Mouse (Mus musculus) heart, postnatal 10 days (tissue): ENCODE results near the gene Wdcp. TPM values are rescaled to one million over a fixed set of nuclear protein-coding genes. Genes with fewer than 3 reads are reported as not detected.

Source experiments
- DNase-seq, 2 experiments: peaks; one replicate each; pipeline ENCODE4 v3.0.0; 2021
- intact Hi-C: fragments of 180-260 bp; cut with DNase I; formaldehyde crosslinking; loops from one replicate; pipeline ENCODE4 v1.15.1; 2025
- total RNA-seq, 2 experiments: library from RNA; stranded (reverse); gene quantifications; 2 replicates each; pipeline ENCODE4 v1.2.3; 2021

Wdcp gene
- total RNA-seq, 2 experiments from 2014 or later: 8.7 to 9.1 TPM

DNA sequence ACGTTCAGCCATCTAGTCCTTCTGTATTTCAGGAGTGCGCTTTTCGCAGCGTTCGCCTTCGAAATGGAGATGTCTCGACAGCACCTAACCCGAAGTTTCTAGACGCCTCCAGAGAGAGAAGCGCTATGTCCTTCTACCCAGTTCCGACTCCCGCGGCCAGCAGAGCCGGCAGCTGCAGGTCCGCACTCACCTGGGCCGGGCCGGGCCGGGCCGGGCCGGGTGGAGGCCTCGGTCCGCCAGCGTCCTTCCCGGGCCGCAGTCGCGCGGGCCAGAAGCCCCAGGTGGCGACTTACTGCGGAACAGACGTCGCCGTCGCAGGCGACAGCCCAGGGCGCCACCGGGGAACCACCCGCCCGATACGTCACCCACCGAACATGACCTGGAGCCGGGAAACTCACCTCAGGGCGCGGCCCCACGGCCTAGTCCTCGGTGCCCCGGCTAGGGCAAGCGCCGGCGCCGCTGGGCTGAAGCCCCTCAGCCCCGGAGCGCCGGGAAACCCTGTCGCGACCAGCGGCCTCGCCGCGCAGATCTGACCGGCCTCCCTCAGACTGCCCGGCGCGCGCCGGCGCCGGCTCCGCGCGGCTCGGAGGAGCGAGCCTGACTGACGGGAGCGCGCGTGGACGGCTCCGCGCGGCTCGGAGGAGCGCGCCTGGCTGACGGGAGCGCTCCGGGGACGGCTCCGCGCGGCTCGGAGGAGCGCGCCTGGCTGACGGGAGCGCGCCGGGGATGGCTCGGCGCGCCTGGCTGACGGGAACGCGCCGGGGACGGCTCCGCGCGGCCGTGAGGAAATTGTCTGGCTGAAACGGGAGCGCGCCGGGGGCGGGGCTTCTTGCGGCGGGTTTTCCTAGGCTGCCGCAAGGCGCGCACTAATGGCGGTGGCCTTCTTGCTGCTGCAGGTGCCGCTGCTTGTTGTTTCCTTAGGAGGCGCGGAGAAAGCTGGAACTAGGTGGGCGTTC is 64.1 kb downstream of the Wdcp start, which contains the start of gene Ubxn2a:
Gene Ubxn2a, minus strand, starts transcription at position 755 of the 956 bp plus-strand sequence.
- intact Hi-C loops: loop anchor here (5.0 kb wide), 1 partner anchor 65 kb away; the partner anchor contains the start of genes Fkbp1b and Wdcp

GRCm38 (mm10) chr12:4908391-4908790 is 65.3 kb downstream of the Wdcp start:
- intact Hi-C loops: loop anchor here (5.0 kb wide), 1 partner anchor 66 kb away; the partner anchor contains the start of genes Fkbp1b and Wdcp
- DNase-seq: no peak

More for the DNA sequence above, 64.1 kb downstream of the Wdcp start, which contains the start of gene Ubxn2a:
- DNase-seq: peak; percentile 96 to 97

Other genes starting within 250 kb of the Wdcp start
- under 1 TPM in 1 of 2 experiments, not detected in 1; 0.22 TPM for gene Fam228a, start 104.9 kb upstream of the Wdcp start, total RNA-seq
- gene Pfn4, start 74.3 kb upstream of the Wdcp start, total RNA-seq: 1 to 10 TPM; 2.8 to 3.0 TPM
- gene Fam228b, start 74.0 kb upstream of the Wdcp start, total RNA-seq: 1 to 10 TPM; 3.3 to 3.4 TPM
- gene Sf3b6, start 25.8 kb upstream of the Wdcp start, total RNA-seq: 10 to 100 TPM; 59.5 to 62.1 TPM
- 1 to 10 TPM; 3.6 to 4.0 TPM for gene Fkbp1b, start 1.7 kb upstream of the Wdcp start, total RNA-seq
- gene Mfsd2b, start 31.1 kb downstream of the Wdcp start, total RNA-seq: 1 to 10 TPM in 1 of 2 experiments, under 1 TPM in 1; 0.64 to 2.0 TPM
- gene Ubxn2a, start 64.4 kb downstream of the Wdcp start, total RNA-seq: 10 to 100 TPM; 49.3 to 54.5 TPM
- gene Atad2b, start 74.0 kb downstream of the Wdcp start, total RNA-seq: 10 to 100 TPM; 25.6 to 30.0 TPM